Mouse (Mus musculus) telencephalon, adult 2 months (tissue): Measurements from ENCODE around the gene Gm20388.
A peak's percentile ranks its signal among the peaks of the same experiment; 100 is the strongest.

Experiments
- DNase-seq: peaks from one replicate; pipeline ENCODE4 v3.0.0-alpha.2; 2011; ENCODE audit warnings: low read depth, low spot score

Gene Gm20388

GRCm38 (mm10) chr8:120630031-120630430 lies 719.4 kb downstream of the Gm20388 start:
- DNase-seq: no peak

- no peak for DNase-seq
Observed at GRCm38 (mm10) chr8:120630848-120631247, 720.2 kb downstream of the Gm20388 start.

GRCm38 (mm10) chr8:120631441-120632375 lies 721.1 kb downstream of the Gm20388 start:
- no peak for DNase-seq

GRCm38 (mm10) chr8:120632969-120633664 lies 722.5 kb downstream of the Gm20388 start:
- no peak for DNase-seq

- no peak for DNase-seq
Observed at GRCm38 (mm10) chr8:120633665-120634271, 723.1 kb downstream of the Gm20388 start.

GRCm38 (mm10) chr8:120634329-120634839 lies 723.7 kb downstream of the Gm20388 start:
- no peak for DNase-seq

GRCm38 (mm10) chr8:120641245-120641644 lies 730.6 kb downstream of the Gm20388 start:
- no peak for DNase-seq

GRCm38 (mm10) chr8:120642031-120642662 lies 731.5 kb downstream of the Gm20388 start:
- DNase-seq: no peak

GRCm38 (mm10) chr8:120644663-120645062 lies 734.0 kb downstream of the Gm20388 start:
- no peak for DNase-seq

GRCm38 (mm10) chr8:120647532-120647931 lies 736.9 kb downstream of the Gm20388 start, which contains the start of gene 1190005I06Rik:
Gene 1190005I06Rik, minus strand, starts transcription at chr8:120647632.
- DNase-seq: no peak

GRCm38 (mm10) chr8:120656322-120657052 lies 745.8 kb downstream of the Gm20388 start:
- no peak for DNase-seq

GRCm38 (mm10) chr8:120657415-120657814 lies 746.8 kb downstream of the Gm20388 start:
- DNase-seq: no peak

GRCm38 (mm10) chr8:120664566-120664965 lies 753.9 kb downstream of the Gm20388 start:
- no peak for DNase-seq

- no peak for DNase-seq
Observed at GRCm38 (mm10) chr8:120665726-120666455, 755.2 kb downstream of the Gm20388 start.

- DNase-seq: no peak
Observed at GRCm38 (mm10) chr8:120666807-120667470, 756.3 kb downstream of the Gm20388 start.

- peak; percentile 82 for DNase-seq
Observed at GRCm38 (mm10) chr8:120667561-120668373, 757.1 kb downstream of the Gm20388 start, which contains the start of the genes Gm27021 and Cox4i1. Gene Gm27021, minus strand, starts transcription at chr8:120668079. Gene Cox4i1, plus strand, starts transcription at chr8:120668222.

GRCm38 (mm10) chr8:120668374-120668905 lies 757.8 kb downstream of the Gm20388 start, which contains the start of gene Emc8:
Gene Emc8, minus strand, starts transcription at chr8:120668573.
- DNase-seq: no peak

GRCm38 (mm10) chr8:120671775-120672174 lies 761.1 kb downstream of the Gm20388 start:
- no peak for DNase-seq
